Mouse (Mus musculus) lung, adult 10 weeks (tissue): ENCODE measurements around the gene Mdh2. TPM values are rescaled to one million over a fixed set of nuclear protein-coding genes. Genes with fewer than 3 reads are reported as not detected.

Experiments used
- polyA plus RNA-seq: library from polyadenylated mRNA; stranded (reverse); fragments of 350-450 nt; fragmentation: Illumina TruSeq; extraction: RNeasy Lipid Tissue Mini Kit (QIAGEN cat#74804); gene quantifications from one replicate; pipeline ENCODE4 v1.2.3, GENCODE M21; 2014; ENCODE audit warnings: low read depth, low replicate concordance; ENCODE audit not compliant: insufficient read depth

Gene Mdh2
- polyA plus RNA-seq = 172 TPM

DNA sequence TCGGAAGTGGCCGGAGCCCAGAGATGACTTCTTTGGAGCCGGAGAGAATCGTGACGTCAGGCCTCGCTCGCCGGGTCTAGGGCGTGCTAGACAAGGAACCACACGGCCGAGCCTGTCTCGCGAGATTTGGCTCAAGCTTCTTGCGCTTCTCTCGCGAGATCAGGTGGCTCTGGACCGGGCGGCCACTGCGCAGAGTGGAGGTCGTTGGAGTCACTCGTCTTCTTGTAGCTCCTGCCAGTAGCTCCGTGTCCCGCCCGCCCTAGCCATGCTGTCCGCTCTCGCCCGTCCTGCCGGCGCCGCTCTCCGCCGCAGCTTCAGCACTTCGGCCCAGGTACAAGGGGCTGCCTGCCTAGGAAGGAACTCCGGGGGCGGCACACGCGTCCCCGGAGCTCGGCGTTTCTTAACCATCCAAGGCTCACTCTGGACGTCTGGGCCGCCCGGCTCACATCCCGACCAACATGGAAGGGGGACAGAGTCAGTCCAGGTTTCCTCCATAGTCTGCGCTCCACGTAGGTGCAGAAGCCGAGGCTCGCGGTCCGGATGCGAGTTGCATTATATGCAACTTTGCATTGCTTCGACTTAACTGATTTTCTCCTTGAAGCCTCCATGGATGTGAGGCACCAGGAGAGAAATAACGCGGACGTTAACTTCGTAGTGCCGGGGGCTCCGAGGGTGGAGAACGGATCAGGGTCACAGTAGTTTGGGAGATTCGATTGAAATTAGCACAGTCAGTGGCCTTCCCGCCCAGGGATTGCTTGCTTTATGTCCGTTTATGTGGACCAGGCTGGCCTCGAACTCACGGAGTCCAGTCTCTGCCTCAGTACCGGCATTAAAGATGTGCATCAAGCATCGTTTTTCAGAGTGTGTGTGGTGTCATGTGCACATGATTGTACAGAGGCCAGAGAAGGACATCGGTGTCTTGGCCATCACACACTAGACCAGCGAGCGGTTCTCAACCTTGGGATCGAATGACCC is at the start of gene Mdh2:
Gene Mdh2 (plus strand): TSS at position 10 of the 975 bp plus-strand sequence.

DNA sequence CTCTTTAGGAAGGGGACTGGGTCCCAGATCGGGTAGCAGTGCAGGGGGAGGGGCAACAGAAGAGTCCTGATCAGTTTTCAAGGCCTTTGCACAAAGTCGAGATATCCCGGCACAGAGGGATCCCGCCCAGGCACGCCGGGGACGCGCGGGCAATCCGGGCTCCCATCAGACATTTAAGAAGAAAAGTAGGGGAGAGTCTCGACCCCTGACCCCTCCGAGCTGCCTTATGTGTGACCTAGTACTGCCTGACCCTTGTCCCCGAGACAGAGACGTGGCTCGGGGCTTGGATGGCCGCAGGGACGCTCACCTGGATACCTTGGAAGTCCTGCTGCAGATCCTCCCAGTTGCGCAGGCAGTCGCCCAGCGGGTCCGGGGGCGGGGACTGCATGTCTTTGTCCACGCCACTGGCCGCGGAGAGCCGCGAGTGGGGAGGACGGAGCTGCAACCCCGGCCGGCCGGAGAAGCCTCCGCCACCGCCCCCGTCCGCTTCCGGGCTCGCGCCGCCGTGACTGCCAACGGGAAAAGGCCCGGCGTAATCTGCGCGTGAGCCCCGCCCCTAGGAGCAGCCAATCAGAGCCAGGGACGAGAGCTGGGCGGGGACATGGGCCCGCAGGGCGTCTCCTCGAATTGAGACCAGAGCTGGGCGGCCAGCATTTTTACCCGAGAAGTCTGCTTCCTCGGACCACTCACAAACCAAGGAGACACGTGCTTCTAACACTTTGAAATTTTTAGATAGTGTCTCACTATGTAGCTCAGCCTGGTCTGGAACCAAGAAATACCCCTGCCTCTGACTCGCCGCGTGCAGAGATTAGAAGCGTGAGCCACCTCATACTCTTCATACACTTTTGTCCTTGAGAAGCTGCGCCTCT is 34.3 kb upstream of the Mdh2 start, which contains the start of gene Tmem120a:
Gene Tmem120a (minus strand): TSS at position 708 of the 869 bp plus-strand sequence.

DNA sequence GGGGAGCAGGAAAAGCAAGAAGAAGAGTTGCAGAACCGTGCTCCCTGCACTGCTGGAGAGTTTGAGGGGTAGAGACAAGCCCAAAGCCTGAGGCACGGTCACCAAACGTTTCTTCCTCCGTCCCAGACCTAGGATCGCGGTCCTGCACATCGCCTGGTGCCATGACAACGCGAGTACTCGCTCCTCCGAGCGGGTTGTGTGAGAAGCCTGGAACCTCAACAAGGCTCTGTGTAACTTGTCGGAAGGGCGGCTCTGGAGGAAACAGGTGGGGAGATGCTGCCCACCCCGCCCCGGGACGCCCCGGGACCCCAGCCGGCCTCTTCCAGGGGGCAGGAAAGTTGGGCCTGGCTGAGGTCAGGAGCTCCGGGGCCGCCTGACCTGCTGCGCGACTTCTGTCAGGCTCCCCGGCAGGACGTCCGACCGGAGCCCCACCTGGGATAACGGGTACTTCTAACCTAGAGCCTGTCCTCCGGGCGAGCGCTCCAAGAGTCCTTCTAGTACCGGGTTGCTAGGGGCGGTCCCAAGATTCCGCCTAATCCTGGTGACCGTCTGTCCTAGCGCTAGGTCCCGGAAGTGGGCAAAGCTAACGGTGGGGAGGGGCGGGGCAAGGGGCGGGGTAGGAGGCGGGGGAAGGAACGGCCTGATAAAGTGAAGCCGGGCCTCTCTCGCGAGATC is 347 bp upstream of the Mdh2 start, which contains the start of gene Styxl1:
Gene Styxl1 (minus strand): TSS at position 590 of the 675 bp plus-strand sequence.

DNA sequence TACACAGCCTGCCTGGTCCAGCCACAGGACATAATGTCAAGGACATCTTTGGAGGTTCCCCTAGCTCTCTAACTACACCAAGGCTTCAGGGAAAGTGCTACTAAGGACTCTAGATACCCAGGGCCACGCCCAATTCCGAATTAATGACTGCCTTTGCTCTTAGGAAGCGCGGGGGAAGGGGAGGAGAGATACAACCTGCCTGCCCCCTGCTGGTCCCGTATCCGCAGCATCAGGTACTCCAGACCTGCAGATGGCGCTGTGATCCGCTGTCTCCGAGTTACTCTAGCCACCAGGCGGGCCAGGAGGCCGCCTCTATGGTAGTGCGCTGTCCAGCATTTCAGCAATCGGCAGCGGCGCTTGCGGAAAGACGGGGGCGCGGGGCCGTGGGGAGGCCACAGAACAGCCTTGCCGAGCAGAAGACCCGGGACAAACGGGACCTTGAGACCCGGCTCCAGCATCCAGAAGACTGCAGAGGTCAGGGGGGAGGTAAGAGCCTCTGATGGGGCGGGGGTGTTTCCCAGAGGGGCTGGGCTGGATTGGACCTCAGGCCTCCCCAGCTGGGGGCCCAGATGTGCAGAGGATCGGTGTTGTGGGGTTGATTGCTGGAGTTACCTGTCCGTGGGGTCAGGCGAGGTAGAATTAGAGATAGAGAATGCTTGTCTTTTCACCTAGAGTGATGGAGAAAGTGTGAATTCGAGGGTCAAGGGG is 28.4 kb downstream of the Mdh2 start, which contains the start of gene Srrm3:
Gene Srrm3 (plus strand): TSS at position 336 of the 708 bp plus-strand sequence.

Other genes starting within 250 kb of the Mdh2 start
- gene Hip1, start 233.4 kb upstream of the Mdh2 start, polyA plus RNA-seq = 13.6 TPM
- not detected for gene Ccl26, start 214.9 kb upstream of the Mdh2 start, polyA plus RNA-seq
- gene Ccl24, start 205.4 kb upstream of the Mdh2 start, polyA plus RNA-seq = 4.1 TPM
- gene Rhbdd2, start 145.9 kb upstream of the Mdh2 start, polyA plus RNA-seq = 8.2 TPM
- 138 TPM for gene Por, start 108.4 kb upstream of the Mdh2 start, polyA plus RNA-seq
- 24.1 TPM for gene Tmem120a, start 34.0 kb upstream of the Mdh2 start, polyA plus RNA-seq
- gene Styxl1, start 95 bp upstream of the Mdh2 start, polyA plus RNA-seq = 2.5 TPM
- not detected for gene Srrm3, start 28.4 kb downstream of the Mdh2 start, polyA plus RNA-seq
- gene Hspb1, start 109.4 kb downstream of the Mdh2 start, polyA plus RNA-seq = 179 TPM
- gene Ywhag, start 156.1 kb downstream of the Mdh2 start, polyA plus RNA-seq = 53.1 TPM
- 1.0 TPM for gene Ssc4d, start 196.1 kb downstream of the Mdh2 start, polyA plus RNA-seq
- gene Zp3, start 201.6 kb downstream of the Mdh2 start, polyA plus RNA-seq = not detected
- 9.9 TPM for gene Dtx2, start 216.3 kb downstream of the Mdh2 start, polyA plus RNA-seq